Mouse (Mus musculus) spleen, adult 2 months (tissue): ENCODE data around the gene Slc29a1. TPM values are rescaled to one million over a fixed set of nuclear protein-coding genes. Genes with fewer than 3 reads are reported as not detected.
A peak's percentile ranks its signal among the peaks of the same experiment; 100 is the strongest.

Experiments
- DNase-seq, 2 experiments: peaks; one replicate each; pipeline versions ENCODE4 v3.0.0 to v3.0.0-alpha.2; 2012 to 2021; ENCODE audit warnings: low spot score in 2 of 2, low read depth in 1 of 2
- H3K27ac ChIP-seq: fragments of 200-500 bp; 2 replicates; pipeline ENCODE4 v1.5.1; 2012; ENCODE audit warnings: low read length, inconsistent platforms; ENCODE audit not compliant: insufficient read depth
- H3K27me3 ChIP-seq: fragments of 200-500 bp; 2 replicates; pipeline ENCODE4 v1.6.1; 2012; ENCODE audit warnings: mild to moderate bottlenecking, moderate library complexity, low read length, inconsistent platforms; ENCODE audit not compliant: control insufficient read depth, insufficient read depth
- H3K36me3 ChIP-seq: fragments of 200-500 bp; 2 replicates; pipeline ENCODE4 v1.6.1; 2012; ENCODE audit warnings: mild to moderate bottlenecking, low read length, inconsistent platforms; ENCODE audit not compliant: control insufficient read depth, insufficient read depth
- H3K4me1 ChIP-seq: fragments of 200-500 bp; 2 replicates; pipeline ENCODE4 v1.6.1; 2011; ENCODE audit warnings: inconsistent platforms; ENCODE audit not compliant: control insufficient read depth, insufficient read depth, insufficient read length
- H3K4me3 ChIP-seq: fragments of 200-500 bp; 2 replicates; pipeline ENCODE4 v1.5.1; 2011; ENCODE audit warnings: mild to moderate bottlenecking, inconsistent platforms; ENCODE audit not compliant: insufficient read depth, insufficient read length; ENCODE audit errors: extremely low read depth
- CTCF ChIP-seq: fragments of 200-500 bp; IDR thresholded peaks from 2 replicates; pipeline ENCODE4 v1.5.1; 2011; ENCODE audit warnings: mild to moderate bottlenecking, inconsistent platforms; ENCODE audit not compliant: insufficient read depth, insufficient read length, insufficient replicate concordance; ENCODE audit errors: extremely low read depth
- POLR2A ChIP-seq: fragments of 200-500 bp; IDR thresholded peaks from 2 replicates; pipeline ENCODE4 v1.6.1; 2011; ENCODE audit warnings: low read depth, low read length, inconsistent platforms
- WGBS: fragments of 180-500 bp; shearing (Covaris S2); methylation state at CpG from one replicate; pipeline ENCODE4 v1.1.7; 2018; 5-methylcytosine and 5-hydroxymethylcytosine counted together
- polyA plus RNA-seq: library from polyadenylated mRNA; depleted of rRNA; stranded (reverse); fragments of >200 nt; gene quantifications from 2 replicates; pipeline ENCODE4 v1.2.3, GENCODE M21; 2012; rRNA removed

Slc29a1 gene
- 108 and 122 TPM in 2 replicates for polyA plus RNA-seq

- no peak for TF ChIP-seq POLR2A
- TF ChIP-seq CTCF, result no peak
- Histone ChIP-seq H3K4me1 (peaks cover 11% of the 10 kb centered on the region; the same call in 1 of the 2 replicates), H3K27ac (no peak within 1 kb of the TSS), H3K4me3 (peak within 1 kb of the TSS; percentile 29; the same call in 1 of the 2 replicates), H3K36me3 (no peaks in the 10 kb centered on the region), H3K27me3 (no peaks in the 10 kb centered on the region)
- DNase-seq, result no peak
- 29% methylated on average over 32 of the region's 32 CpGs for WGBS
Observed at GRCm38 (mm10) chr17:45599446-45600242, at the start of gene Slc29a1. Gene Slc29a1 (minus strand): TSS chr17:45599606.

- Histone ChIP-seq H3K4me3 (no peak overlapping the region), H3K4me1 (no peaks in the 10 kb centered on the region), H3K27me3 (no peaks in the 10 kb centered on the region), H3K36me3 (no peaks in the 10 kb centered on the region), H3K27ac (no peak overlapping the region)
- WGBS, result 88% methylated on average over 4 of the region's 4 CpGs
- TF ChIP-seq POLR2A (no peak), CTCF (no peak)
- no peak for DNase-seq
Observed at GRCm38 (mm10) chr17:45644185-45644584, 44.8 kb upstream of the Slc29a1 start.

GRCm38 (mm10) chr17:45642701-45643100 is 43.3 kb upstream of the Slc29a1 start:
- Histone ChIP-seq H3K4me3 (no peak overlapping the region), H3K27me3 (no peaks in the 10 kb centered on the region), H3K27ac (no peak overlapping the region), H3K36me3 (no peaks in the 10 kb centered on the region), H3K4me1 (no peaks in the 10 kb centered on the region)
- TF ChIP-seq CTCF (peak; percentile 59; the same call in 1 of the 2 replicates), POLR2A (no peak)
- DNase-seq, result peak in 1 of 2 experiments; percentile 57
- 25% methylated on average over 12 of the region's 12 CpGs for WGBS

GRCm38 (mm10) chr17:45641981-45642380 is 42.6 kb upstream of the Slc29a1 start:
- Histone ChIP-seq H3K4me3 (no peak overlapping the region), H3K27me3 (no peaks in the 10 kb centered on the region), H3K27ac (no peak overlapping the region), H3K36me3 (no peaks in the 10 kb centered on the region), H3K4me1 (no peaks in the 10 kb centered on the region)
- no peak for DNase-seq
- TF ChIP-seq POLR2A (no peak), CTCF (no peak)
- 92% methylated on average over 8 of the region's 8 CpGs for WGBS

- no peaks in the 10 kb centered on the region for H3K4me1 ChIP-seq
- no peaks in the 10 kb centered on the region for H3K36me3 ChIP-seq
- no peak overlapping the region for H3K4me3 ChIP-seq
- no peak for DNase-seq
- H3K27ac ChIP-seq, result no peak overlapping the region
- WGBS, result 60% methylated on average over 16 of the region's 16 CpGs
- H3K27me3 ChIP-seq, result no peaks in the 10 kb centered on the region
- TF ChIP-seq CTCF (no peak), POLR2A (no peak)
Observed at GRCm38 (mm10) chr17:45638596-45639295, 39.3 kb upstream of the Slc29a1 start.

GRCm38 (mm10) chr17:45634033-45634432 is 34.6 kb upstream of the Slc29a1 start:
- DNase-seq, result no peak
- WGBS, result 85% methylated on average over 5 of the region's 5 CpGs
- TF ChIP-seq CTCF (no peak), POLR2A (no peak)
- Histone ChIP-seq H3K4me1 (peaks cover 7% of the 10 kb centered on the region; the same call in 1 of the 2 replicates), H3K36me3 (no peaks in the 10 kb centered on the region), H3K27me3 (no peaks in the 10 kb centered on the region), H3K27ac (no peak overlapping the region), H3K4me3 (no peak overlapping the region)

GRCm38 (mm10) chr17:45631940-45632339 is 32.5 kb upstream of the Slc29a1 start:
- TF ChIP-seq CTCF (no peak), POLR2A (no peak)
- peak; percentile 22 to 78 for DNase-seq
- WGBS, result 36% methylated on average over 6 of the region's 6 CpGs

More at GRCm38 (mm10) chr17:45631940-45632339, 32.5 kb upstream of the Slc29a1 start:
- Histone ChIP-seq H3K4me3 (no peak overlapping the region), H3K27ac (no peak overlapping the region), H3K27me3 (no peaks in the 10 kb centered on the region), H3K4me1 (peaks cover 7% of the 10 kb centered on the region; the same call in 1 of the 2 replicates), H3K36me3 (no peaks in the 10 kb centered on the region)
